Mouse (Mus musculus) lung, postnatal 0 days (tissue): ENCODE results near the gene Ccdc137. TPM values are rescaled to one million over a fixed set of nuclear protein-coding genes. Genes with fewer than 3 reads are reported as not detected.

ENCODE experiments used
- ATAC-seq: fragments of 200-750 bp; cut with Nextera tagmentation; 2 replicates; pipeline ENCODE4 v1.8.0; 2017; ENCODE audit warnings: moderate library complexity
- DNase-seq: peaks from one replicate; pipeline ENCODE4 v3.0.0-alpha.2; 2016; ENCODE audit warnings: low spot score
- H3K27ac ChIP-seq: fragments of 300-500 bp; sonication (generic); 2 replicates; pipeline ENCODE4 v1.5.1; 2014; ENCODE audit warnings: antibody characterized with exemption, mild to moderate bottlenecking, low read length, mixed read lengths
- H3K27me3 ChIP-seq: fragments of 300-500 bp; sonication (generic); replicated peaks from 2 replicates; pipeline ENCODE4 v1.6.1; 2014; ENCODE audit warnings: low read length, mixed read lengths; ENCODE audit not compliant: insufficient read depth
- H3K36me3 ChIP-seq: fragments of 300-500 bp; sonication (generic); 2 replicates; pipeline ENCODE4 v1.6.1; 2014; ENCODE audit warnings: low read length, mixed read lengths; ENCODE audit not compliant: insufficient read depth
- H3K4me1 ChIP-seq: fragments of 300-500 bp; sonication (generic); 2 replicates; pipeline ENCODE4 v1.6.1; 2014; ENCODE audit warnings: antibody characterized with exemption, low read depth, low read length, mixed read lengths; ENCODE audit not compliant: insufficient read depth
- H3K4me2 ChIP-seq: fragments of 300-500 bp; sonication (generic); replicated peaks from 2 replicates; pipeline ENCODE4 v1.6.1; 2014; ENCODE audit warnings: low read depth, mild to moderate bottlenecking, low read length, moderate library complexity, mixed read lengths
- H3K4me3 ChIP-seq: fragments of 300-500 bp; sonication (generic); 2 replicates; pipeline ENCODE4 v1.5.1; 2014; ENCODE audit warnings: low read depth, low read length
- H3K9ac ChIP-seq: fragments of 300-500 bp; sonication (generic); replicated peaks from 2 replicates; pipeline ENCODE4 v1.6.1; 2014; ENCODE audit warnings: low read depth, mild to moderate bottlenecking
- H3K9me3 ChIP-seq: fragments of 300-500 bp; sonication (generic); 2 replicates; pipeline ENCODE4 v1.6.1; 2016; ENCODE audit warnings: low read length, mixed read lengths
- CTCF ChIP-seq: IDR thresholded peaks from 2 replicates; pipeline ENCODE4 v1.5.1; 2016; ENCODE audit warnings: antibody characterized with exemption, mild to moderate bottlenecking
- EP300 ChIP-seq: IDR thresholded peaks from 2 replicates; pipeline ENCODE4 v1.6.1; 2016; ENCODE audit warnings: antibody characterized with exemption, mild to moderate bottlenecking, control low read depth
- WGBS: fragments of 180-500 bp; shearing (Covaris S2); extraction: QIAGEN DNeasy Blood & Tissue Kit; methylation state at CpG from one replicate; pipeline ENCODE4 v1.1.7; 2014; 5-methylcytosine and 5-hydroxymethylcytosine counted together
- polyA plus RNA-seq: library from polyadenylated mRNA; unstranded; fragments of >200 nt; fragmentation: Nextera tagmentation; extraction: Ambion mirVana; gene quantifications from 2 replicates; pipeline ENCODE4 v1.2.1, GENCODE M21; 2015

The Ccdc137 gene
- polyA plus RNA-seq, 1 experiment from 2014 or later = 16.5 TPM

GRCm38 (mm10) chr11:120509940-120510339 lies 52.0 kb downstream of the Ccdc137 start:
- peaks cover 6% of the 10 kb centered on the region; the same call in 1 of the 2 replicates for H3K4me1 ChIP-seq
- WGBS = 36% methylated on average over 4 of the region's 4 CpGs
- no peaks in the 10 kb centered on the region for H3K27me3 ChIP-seq
- peak overlapping the region; percentile 54; the same call in 1 of the 2 replicates for H3K4me2 ChIP-seq
- no peak overlapping the region for H3K4me3 ChIP-seq
- no peak overlapping the region for H3K9ac ChIP-seq
- H3K27ac ChIP-seq = peak overlapping the region; percentile 77
- TF ChIP-seq EP300 = no peak
- no peak for TF ChIP-seq CTCF
- DNase-seq (no peak), ATAC-seq (no peak)
- H3K9me3 ChIP-seq = no peaks in the 10 kb centered on the region
- no peaks in the 10 kb centered on the region for H3K36me3 ChIP-seq

GRCm38 (mm10) chr11:120510375-120511030 lies 52.6 kb downstream of the Ccdc137 start:
- H3K27me3 ChIP-seq = no peaks in the 10 kb centered on the region
- H3K27ac ChIP-seq = peak overlapping the region; percentile 77
- DNase-seq = peak; percentile 64
- H3K4me1 ChIP-seq = peaks cover 6% of the 10 kb centered on the region; the same call in 1 of the 2 replicates
- H3K9ac ChIP-seq = peak overlapping the region; percentile 38; the same call in 1 of the 2 replicates
- no peak for TF ChIP-seq CTCF
- TF ChIP-seq EP300 = no peak
- peak overlapping the region; percentile 54 for H3K4me2 ChIP-seq
- H3K4me3 ChIP-seq = peak overlapping the region; percentile 20
- no peaks in the 10 kb centered on the region for H3K9me3 ChIP-seq
- no peaks in the 10 kb centered on the region for H3K36me3 ChIP-seq
- 8% methylated on average over 16 of the region's 16 CpGs for WGBS
- no peak for ATAC-seq

- DNase-seq = no peak
- H3K9me3 ChIP-seq = no peaks in the 10 kb centered on the region
- no peak overlapping the region for H3K4me3 ChIP-seq
- H3K27ac ChIP-seq = no peak overlapping the region
- H3K36me3 ChIP-seq = no peaks in the 10 kb centered on the region
- TF ChIP-seq CTCF (no peak), EP300 (no peak)
- no peaks in the 10 kb centered on the region for H3K27me3 ChIP-seq
- H3K9ac ChIP-seq = no peak overlapping the region
- 30% methylated on average over 6 of the region's 6 CpGs for WGBS
- no peak for ATAC-seq
- peaks cover 6% of the 10 kb centered on the region; the same call in 1 of the 2 replicates for H3K4me1 ChIP-seq
- no peak overlapping the region for H3K4me2 ChIP-seq
These were observed 55.0 kb downstream of the Ccdc137 start for GRCm38 (mm10) chr11:120512790-120513453.

Other genes with a start within 250 kb of the Ccdc137 start
- gene Bahcc1, start 225.2 kb upstream of the Ccdc137 start, polyA plus RNA-seq = 5.9 and 6.6 TPM in 2 replicates
- 1,989 and 2,317 TPM in 2 replicates for gene Actg1, start 109.6 kb upstream of the Ccdc137 start, polyA plus RNA-seq
- 0.36 and 0.74 TPM in 2 replicates for gene Fscn2, start 96.6 kb upstream of the Ccdc137 start, polyA plus RNA-seq
- 18.1 and 19.6 TPM in 2 replicates for gene Faap100, start 79.4 kb upstream of the Ccdc137 start, polyA plus RNA-seq
- 15.3 and 16.5 TPM in 2 replicates for gene Nploc4, start 20.4 kb upstream of the Ccdc137 start, polyA plus RNA-seq
- not detected in 2 replicates for gene Tspan10, start 15.5 kb upstream of the Ccdc137 start, polyA plus RNA-seq
- not detected in 2 replicates for gene Pde6g, start 4.6 kb upstream of the Ccdc137 start, polyA plus RNA-seq
- gene Oxld1, start within 50 bp of the Ccdc137 start, polyA plus RNA-seq = 14.9 and 18.9 TPM in 2 replicates
- 29.8 and 33.4 TPM in 2 replicates for gene Arl16, start 9.5 kb downstream of the Ccdc137 start, polyA plus RNA-seq
- 60.6 and 67.7 TPM in 2 replicates for gene Mrpl12, start 26.5 kb downstream of the Ccdc137 start, polyA plus RNA-seq
- gene Slc25a10, start 33.7 kb downstream of the Ccdc137 start, polyA plus RNA-seq = 75.4 and 83.4 TPM in 2 replicates
- 0.61 and 0.76 TPM in 2 replicates for gene Gcgr, start 72.6 kb downstream of the Ccdc137 start, polyA plus RNA-seq
- 209 and 215 TPM in 2 replicates for gene Mcrip1, start 91.6 kb downstream of the Ccdc137 start, polyA plus RNA-seq
- gene Ppp1r27, start 93.0 kb downstream of the Ccdc137 start, polyA plus RNA-seq = not detected in 2 replicates
- gene P4hb, start 115.1 kb downstream of the Ccdc137 start, polyA plus RNA-seq = 551 and 555 TPM in 2 replicates
- gene Arhgdia, start 123.5 kb downstream of the Ccdc137 start, polyA plus RNA-seq = 512 TPM in 2 replicates
- gene Alyref, start 140.2 kb downstream of the Ccdc137 start, polyA plus RNA-seq = 149 and 150 TPM in 2 replicates
- 138 and 151 TPM in 2 replicates for gene Anapc11, start 140.3 kb downstream of the Ccdc137 start, polyA plus RNA-seq
- gene Npb, start 150.4 kb downstream of the Ccdc137 start, polyA plus RNA-seq = 2.5 and 2.9 TPM in 2 replicates
- gene Pcyt2, start 159.8 kb downstream of the Ccdc137 start, polyA plus RNA-seq = 93.9 and 102 TPM in 2 replicates
- 45.3 and 46.0 TPM in 2 replicates for gene Sirt7, start 167.1 kb downstream of the Ccdc137 start, polyA plus RNA-seq
- gene Mafg, start 175.5 kb downstream of the Ccdc137 start, polyA plus RNA-seq = 25.9 and 28.3 TPM in 2 replicates
- gene Pycr1, start 185.7 kb downstream of the Ccdc137 start, polyA plus RNA-seq = 6.9 and 7.1 TPM in 2 replicates
- 0.46 TPM in 1 of 2 replicates, not detected in the other for gene Myadml2, start 190.0 kb downstream of the Ccdc137 start, polyA plus RNA-seq
- 8.5 and 10.2 TPM in 2 replicates for gene Notum, start 203.1 kb downstream of the Ccdc137 start, polyA plus RNA-seq
- 114 and 129 TPM in 2 replicates for gene Aspscr1, start 214.9 kb downstream of the Ccdc137 start, polyA plus RNA-seq